Mouse (Mus musculus) adrenal gland, postnatal 0 days (tissue): ENCODE measurements around the gene Rasgef1b. TPM values are rescaled to one million over a fixed set of nuclear protein-coding genes. Genes with fewer than 3 reads are reported as not detected.

ENCODE experiments used
- polyA plus RNA-seq: library from polyadenylated mRNA; unstranded; fragments of >200 nt; fragmentation: Nextera tagmentation; extraction: Ambion mirVana; gene quantifications from 2 replicates; pipeline ENCODE4 v1.2.1, GENCODE M21; 2015

Gene Rasgef1b
- 6.7 and 7.4 TPM in 2 replicates for polyA plus RNA-seq

DNA sequence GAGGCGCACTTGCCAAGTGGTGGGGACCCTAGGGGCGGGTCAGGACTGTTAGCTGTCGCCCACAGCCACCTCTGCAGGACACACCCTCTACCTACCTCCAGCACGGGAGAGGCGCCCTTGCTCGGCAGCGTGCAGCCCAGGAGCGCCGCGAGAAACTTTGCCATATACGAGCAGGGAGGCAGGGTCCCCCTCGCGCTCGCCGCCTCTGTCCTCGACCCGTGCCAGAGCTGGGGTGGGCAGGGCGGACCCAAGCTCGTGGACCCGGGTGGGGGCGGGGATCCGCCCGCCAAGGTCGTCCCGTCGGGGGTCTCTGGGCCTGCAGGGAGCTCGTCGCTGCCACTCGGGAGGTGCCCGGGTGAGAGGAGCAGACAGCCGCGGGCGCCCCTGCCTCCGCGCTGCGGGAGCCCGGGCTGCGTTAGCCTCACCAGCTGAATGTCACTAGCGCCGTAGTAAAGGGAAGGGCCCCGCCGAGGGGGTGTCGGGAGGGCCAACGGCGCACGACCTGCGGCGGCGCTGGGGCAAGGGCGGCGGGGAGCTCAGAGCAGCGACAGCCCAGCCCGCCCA lies at the start of gene Rasgef1b:
Rasgef1b (minus strand) TSS at position 417 of the 564 bp plus-strand sequence.

Other genes with a start within 250 kb of the Rasgef1b start
- gene Vamp9, start 177.2 kb upstream of the Rasgef1b start, polyA plus RNA-seq = 0.80 and 2.1 TPM in 2 replicates
- 83.8 and 90.8 TPM in 2 replicates for gene Hnrnpd, start 249.9 kb upstream of the Rasgef1b start, polyA plus RNA-seq
- gene 4930524J08Rik, start 250.0 kb upstream of the Rasgef1b start, polyA plus RNA-seq = 2.8 and 3.1 TPM in 2 replicates